Mouse (Mus musculus): ENCODE data around the gene Cd109. TPM values are rescaled to one million over a fixed set of nuclear protein-coding genes. Genes with fewer than 3 reads are reported as not detected.

The Cd109 gene
- polyA plus RNA-seq, 1 experiment from 2014 or later: 3.9 TPM

GRCm38 (mm10) chr9:78599927-78600326, 15.4 kb upstream of the Cd109 start:
- no peak for DNase-seq (ENCODE audit: low spot score)
- 89% methylated on average over 5 of the region's 5 CpGs for WGBS
- no peak overlapping the region for H3K27ac ChIP-seq (replicated peaks)
- H3K4me1 ChIP-seq: no peaks in the 10 kb centered on the region
- no peaks in the 10 kb centered on the region for H3K27me3 ChIP-seq (ENCODE audit: low read depth, poor library complexity, severe bottlenecking)
- no peaks in the 10 kb centered on the region for H3K36me3 ChIP-seq
- no peaks in the 10 kb centered on the region for H3K9me3 ChIP-seq (replicated peaks)
- no peak overlapping the region for H3K4me3 ChIP-seq

- Histone ChIP-seq H3K27me3 (ENCODE audit: low read depth, poor library complexity, severe bottlenecking) (no peaks in the 10 kb centered on the region), H3K9me3 (replicated peaks) (no peaks in the 10 kb centered on the region), H3K4me1 (no peaks in the 10 kb centered on the region), H3K4me3 (no peak overlapping the region), H3K36me3 (no peaks in the 10 kb centered on the region), H3K27ac (replicated peaks) (no peak overlapping the region)
- WGBS: 68% methylated on average over 4 of the region's 4 CpGs
- DNase-seq (ENCODE audit: low spot score): no peak
Measured at GRCm38 (mm10) chr9:78601046-78601730, 14.2 kb upstream of the Cd109 start.

GRCm38 (mm10) chr9:78614201-78614600, 1.1 kb upstream of the Cd109 start:
- Histone ChIP-seq H3K27me3 (ENCODE audit: low read depth, poor library complexity, severe bottlenecking) (peaks cover 26% of the 10 kb centered on the region), H3K27ac (replicated peaks) (no peak overlapping the region), H3K9me3 (replicated peaks) (no peaks in the 10 kb centered on the region), H3K4me3 (no peak overlapping the region), H3K36me3 (no peaks in the 10 kb centered on the region), H3K4me1 (peaks cover 23% of the 10 kb centered on the region)
- 66% methylated on average over 6 of the region's 6 CpGs for WGBS
- no peak for DNase-seq (ENCODE audit: low spot score)

- 87% methylated on average over 9 of the region's 9 CpGs for WGBS
- DNase-seq (ENCODE audit: low spot score): no peak
- Histone ChIP-seq H3K36me3 (no peaks in the 10 kb centered on the region), H3K4me1 (peaks cover 23% of the 10 kb centered on the region), H3K27ac (replicated peaks) (no peak overlapping the region), H3K4me3 (no peak overlapping the region), H3K27me3 (ENCODE audit: low read depth, poor library complexity, severe bottlenecking) (peaks cover 21% of the 10 kb centered on the region), H3K9me3 (replicated peaks) (no peaks in the 10 kb centered on the region)
Measured at GRCm38 (mm10) chr9:78619285-78619684, 3.9 kb downstream of the Cd109 start.

GRCm38 (mm10) chr9:78623301-78623747, 8.0 kb downstream of the Cd109 start:
- no peak for DNase-seq (ENCODE audit: low spot score)
- Histone ChIP-seq H3K36me3 (no peaks in the 10 kb centered on the region), H3K27ac (replicated peaks) (no peak overlapping the region), H3K4me1 (no peaks in the 10 kb centered on the region), H3K4me3 (no peak overlapping the region), H3K27me3 (ENCODE audit: low read depth, poor library complexity, severe bottlenecking) (no peaks in the 10 kb centered on the region), H3K9me3 (replicated peaks) (no peaks in the 10 kb centered on the region)
- WGBS: 84% methylated on average over 10 of the region's 10 CpGs

- H3K9me3 ChIP-seq (replicated peaks): no peaks in the 10 kb centered on the region
- no peak overlapping the region for H3K4me3 ChIP-seq
- peaks cover 8% of the 10 kb centered on the region; the same call in 1 of the 2 replicates for H3K4me1 ChIP-seq
- no peak for DNase-seq (ENCODE audit: low spot score)
- H3K36me3 ChIP-seq: no peaks in the 10 kb centered on the region
- 46% methylated on average over 6 of the region's 6 CpGs for WGBS
- H3K27me3 ChIP-seq (ENCODE audit: low read depth, poor library complexity, severe bottlenecking): no peaks in the 10 kb centered on the region
- no peak overlapping the region for H3K27ac ChIP-seq (replicated peaks)
Measured at GRCm38 (mm10) chr9:78629991-78630390, 14.6 kb downstream of the Cd109 start.

- WGBS: 88% methylated on average over 6 of the region's 6 CpGs
- Histone ChIP-seq H3K4me1 (peaks cover 8% of the 10 kb centered on the region; the same call in 1 of the 2 replicates), H3K36me3 (no peaks in the 10 kb centered on the region), H3K9me3 (replicated peaks) (no peaks in the 10 kb centered on the region), H3K4me3 (no peak overlapping the region), H3K27me3 (ENCODE audit: low read depth, poor library complexity, severe bottlenecking) (no peaks in the 10 kb centered on the region), H3K27ac (replicated peaks) (no peak overlapping the region)
- DNase-seq (ENCODE audit: low spot score): no peak
Measured at GRCm38 (mm10) chr9:78631755-78632434, 16.5 kb downstream of the Cd109 start.

GRCm38 (mm10) chr9:78633976-78634375, 18.6 kb downstream of the Cd109 start:
- Histone ChIP-seq H3K36me3 (no peaks in the 10 kb centered on the region), H3K27me3 (ENCODE audit: low read depth, poor library complexity, severe bottlenecking) (no peaks in the 10 kb centered on the region), H3K4me1 (peaks cover 10% of the 10 kb centered on the region; the same call in 1 of the 2 replicates), H3K4me3 (no peak overlapping the region), H3K27ac (replicated peaks) (no peak overlapping the region), H3K9me3 (replicated peaks) (no peaks in the 10 kb centered on the region)
- no peak for DNase-seq (ENCODE audit: low spot score)
- 95% methylated on average over 3 of the region's 3 CpGs for WGBS

GRCm38 (mm10) chr9:78641386-78641785, 26.0 kb downstream of the Cd109 start:
- Histone ChIP-seq H3K4me3 (no peak overlapping the region), H3K36me3 (no peaks in the 10 kb centered on the region), H3K9me3 (replicated peaks) (no peaks in the 10 kb centered on the region), H3K27me3 (ENCODE audit: low read depth, poor library complexity, severe bottlenecking) (no peaks in the 10 kb centered on the region), H3K4me1 (peaks cover 4% of the 10 kb centered on the region; the same call in 1 of the 2 replicates), H3K27ac (replicated peaks) (no peak overlapping the region)
- WGBS: 88% methylated on average over 4 of the region's 4 CpGs
- no peak for DNase-seq (ENCODE audit: low spot score)

GRCm38 (mm10) chr9:78646008-78646777, 30.8 kb downstream of the Cd109 start:
- Histone ChIP-seq H3K4me1 (no peaks in the 10 kb centered on the region), H3K9me3 (replicated peaks) (no peaks in the 10 kb centered on the region), H3K27ac (replicated peaks) (no peak overlapping the region), H3K27me3 (ENCODE audit: low read depth, poor library complexity, severe bottlenecking) (no peaks in the 10 kb centered on the region), H3K36me3 (no peaks in the 10 kb centered on the region), H3K4me3 (no peak overlapping the region)
- WGBS: 52% methylated on average over 6 of the region's 6 CpGs
- peak; percentile 47 for DNase-seq (ENCODE audit: low spot score)

- no peak overlapping the region for H3K4me3 ChIP-seq
- no peaks in the 10 kb centered on the region for H3K27me3 ChIP-seq (ENCODE audit: low read depth, poor library complexity, severe bottlenecking)
- H3K36me3 ChIP-seq: no peaks in the 10 kb centered on the region
- DNase-seq (ENCODE audit: low spot score): no peak
- H3K27ac ChIP-seq (replicated peaks): no peak overlapping the region
- 94% methylated on average over 8 of the region's 8 CpGs for WGBS
- no peaks in the 10 kb centered on the region for H3K4me1 ChIP-seq
- no peaks in the 10 kb centered on the region for H3K9me3 ChIP-seq (replicated peaks)
Measured at GRCm38 (mm10) chr9:78648641-78649040, 33.3 kb downstream of the Cd109 start.

- Histone ChIP-seq H3K4me3 (no peak overlapping the region), H3K9me3 (replicated peaks) (no peaks in the 10 kb centered on the region), H3K4me1 (no peaks in the 10 kb centered on the region), H3K36me3 (no peaks in the 10 kb centered on the region), H3K27me3 (ENCODE audit: low read depth, poor library complexity, severe bottlenecking) (no peaks in the 10 kb centered on the region), H3K27ac (replicated peaks) (no peak overlapping the region)
- DNase-seq (ENCODE audit: low spot score): no peak
Measured at GRCm38 (mm10) chr9:78649398-78649797, 34.1 kb downstream of the Cd109 start.

GRCm38 (mm10) chr9:78657564-78657963, 42.2 kb downstream of the Cd109 start:
- Histone ChIP-seq H3K4me3 (no peak overlapping the region), H3K36me3 (no peaks in the 10 kb centered on the region), H3K27me3 (ENCODE audit: low read depth, poor library complexity, severe bottlenecking) (no peaks in the 10 kb centered on the region), H3K4me1 (no peaks in the 10 kb centered on the region), H3K27ac (replicated peaks) (no peak overlapping the region), H3K9me3 (replicated peaks) (no peaks in the 10 kb centered on the region)
- 89% methylated on average over 5 of the region's 5 CpGs for WGBS
- no peak for DNase-seq (ENCODE audit: low spot score)
